Mouse (Mus musculus): ENCODE measurements at regions not wholly inside any gene's neighbourhood (a gene's known extent, or its start where the extent isn't known, plus 50 kb on each side); places are given as distances from the start of the nearest gene placed in this dataset.

GRCm38 (mm10) chr11:20916473-20916911 lies 85.6 kb upstream of the Lgalsl start:
- in situ Hi-C loops (cut with MboI; ENCODE audit: low pct_unique_long_range_greater_than_20kb in 1 of 2, low sequenced_read_pairs in 2 of 2, unreplicated experiment in 1 of 2), result loop anchor here (5.0 to 25.0 kb wide), 5 partner anchors 122 to 654 kb away; no protein-coding TSS in a partner anchor

- in situ Hi-C loops (cut with MboI; ENCODE audit: low pct_unique_long_range_greater_than_20kb in 1 of 2, low sequenced_read_pairs in 2 of 2, unreplicated experiment in 1 of 2), result loop anchor here (5.0 to 25.0 kb wide), 5 partner anchors 122 to 655 kb away; no protein-coding TSS in a partner anchor
Observed at GRCm38 (mm10) chr11:20916961-20917360, 86.1 kb upstream of the Lgalsl start.

DNA sequence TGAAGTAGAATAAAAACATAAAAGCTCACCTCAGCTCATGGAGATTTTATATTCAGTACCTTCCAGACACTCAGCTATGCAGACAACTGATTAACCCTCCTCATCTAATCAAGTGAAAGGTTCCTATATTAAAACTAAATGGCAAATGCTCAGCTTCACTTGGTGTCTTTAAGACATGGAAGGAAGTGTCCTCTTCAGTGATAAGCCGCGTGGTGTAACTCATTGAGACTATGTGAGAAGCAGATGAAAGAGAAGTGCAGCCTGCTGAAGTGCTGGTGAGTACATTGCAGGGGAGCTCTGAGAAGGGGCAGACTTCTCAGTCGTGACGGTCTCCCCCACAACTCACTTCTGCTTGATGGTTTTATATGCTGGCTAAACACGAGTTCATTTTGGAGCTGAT lies 86.6 kb upstream of the Lgalsl start:
- in situ Hi-C loops (cut with MboI; ENCODE audit: low pct_unique_long_range_greater_than_20kb in 1 of 2, low sequenced_read_pairs in 2 of 2, unreplicated experiment in 1 of 2), result loop anchor here (5.0 to 25.0 kb wide), 5 partner anchors 123 to 655 kb away; no protein-coding TSS in a partner anchor

GRCm38 (mm10) chr11:20923115-20923514 lies 92.3 kb upstream of the Lgalsl start:
- in situ Hi-C loops (cut with MboI; ENCODE audit: low pct_unique_long_range_greater_than_20kb in 1 of 2, low sequenced_read_pairs in 2 of 2, unreplicated experiment in 1 of 2), result loop anchor here in 1 of 2 experiments (25.0 kb wide), 1 partner anchor 661 kb away; no protein-coding TSS in a partner anchor

DNA sequence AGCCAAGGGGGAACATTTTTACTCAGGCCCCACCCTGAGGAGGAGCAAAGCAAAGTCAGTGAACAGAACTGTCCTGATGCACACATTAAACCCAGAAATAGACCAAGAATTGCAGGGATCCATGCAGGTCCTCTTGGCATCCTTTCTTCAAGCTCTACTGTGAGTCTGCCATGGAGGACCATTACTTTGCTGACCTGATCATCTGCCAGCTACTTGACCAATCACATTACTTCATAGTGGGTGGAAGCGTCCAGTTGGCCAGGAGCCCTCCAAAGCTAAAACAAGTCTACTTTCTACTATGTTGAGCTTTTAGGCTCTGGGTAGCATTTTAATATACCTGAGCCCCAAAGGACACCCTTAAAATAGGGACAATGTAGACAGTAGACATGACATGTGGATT lies 98.6 kb upstream of the Lgalsl start:
- in situ Hi-C loops (cut with MboI; ENCODE audit: low pct_unique_long_range_greater_than_20kb in 1 of 2, low sequenced_read_pairs in 2 of 2, unreplicated experiment in 1 of 2), result no loop called here

GRCm38 (mm10) chr11:20930045-20930444 lies 99.2 kb upstream of the Lgalsl start:
- in situ Hi-C loops (cut with MboI; ENCODE audit: low pct_unique_long_range_greater_than_20kb in 1 of 2, low sequenced_read_pairs in 2 of 2, unreplicated experiment in 1 of 2), result no loop called here

DNA sequence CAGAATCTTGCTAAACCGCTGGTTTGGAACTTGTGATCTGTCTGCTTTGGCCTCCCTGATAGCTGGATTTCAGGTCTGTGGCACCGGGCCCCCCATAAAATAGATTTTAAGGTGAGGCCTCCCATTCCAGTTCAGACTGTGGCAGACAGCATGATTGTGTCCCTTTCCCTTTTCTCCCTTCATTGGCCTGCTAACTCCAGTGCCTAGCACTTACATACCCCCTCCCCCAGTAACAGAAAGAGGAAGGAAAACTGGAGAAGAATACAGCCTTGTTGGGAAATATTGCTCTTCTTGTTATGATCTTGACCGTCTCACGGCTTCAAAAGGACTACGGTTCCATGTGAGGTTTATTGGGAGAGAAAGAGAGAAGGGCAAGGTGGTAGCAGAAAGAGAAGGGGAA lies 99.7 kb upstream of the Lgalsl start:
- in situ Hi-C loops (cut with MboI; ENCODE audit: low pct_unique_long_range_greater_than_20kb in 1 of 2, low sequenced_read_pairs in 2 of 2, unreplicated experiment in 1 of 2), result no loop called here

DNA sequence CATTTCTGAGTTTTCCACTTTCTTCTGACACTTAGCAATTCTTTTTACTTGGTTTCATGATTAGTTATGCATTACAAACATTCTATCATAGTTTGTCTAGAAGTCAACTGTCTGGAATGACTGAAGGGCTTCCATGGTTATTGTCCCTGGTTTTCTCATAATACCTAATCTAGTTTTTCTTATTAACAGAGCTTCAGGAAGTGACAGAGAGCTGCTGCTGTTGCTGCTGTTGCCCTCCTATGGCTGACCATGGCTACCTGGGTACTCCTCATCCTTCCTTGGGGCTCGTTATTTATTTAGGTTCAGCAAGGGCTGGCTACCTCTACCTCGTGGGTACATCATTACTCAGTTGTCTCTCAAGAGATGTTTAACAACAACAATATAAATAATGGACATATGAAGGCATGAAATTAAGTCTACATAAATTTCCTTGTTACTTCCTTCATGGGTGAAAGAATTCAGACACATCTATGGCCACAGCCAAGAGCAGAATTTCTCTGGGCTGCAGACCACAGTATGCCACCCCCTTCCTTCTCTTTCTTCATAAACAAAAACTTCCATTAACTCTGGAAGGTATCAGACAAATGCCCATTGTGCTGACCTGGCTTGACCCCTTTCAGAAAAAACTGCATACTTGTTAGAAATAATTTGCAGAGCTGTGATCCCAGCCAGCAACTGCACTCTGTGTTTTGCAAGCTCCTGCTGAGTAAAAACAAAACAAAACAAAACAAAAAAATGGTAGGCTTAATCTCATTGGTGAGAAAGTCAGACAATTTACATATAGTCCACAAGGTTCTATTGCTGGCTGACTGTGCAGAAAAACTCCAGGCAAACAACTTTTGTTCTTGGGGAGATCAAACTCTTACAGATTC lies 103.6 kb upstream of the Lgalsl start:
- in situ Hi-C loops (cut with MboI; ENCODE audit: low pct_unique_long_range_greater_than_20kb in 1 of 2, low sequenced_read_pairs in 2 of 2, unreplicated experiment in 1 of 2), result no loop called here

- in situ Hi-C loops (cut with MboI; ENCODE audit: low pct_unique_long_range_greater_than_20kb in 1 of 2, low sequenced_read_pairs in 2 of 2, unreplicated experiment in 1 of 2), result no loop called here
Observed at GRCm38 (mm10) chr11:20935063-20935370, 104.2 kb upstream of the Lgalsl start.

DNA sequence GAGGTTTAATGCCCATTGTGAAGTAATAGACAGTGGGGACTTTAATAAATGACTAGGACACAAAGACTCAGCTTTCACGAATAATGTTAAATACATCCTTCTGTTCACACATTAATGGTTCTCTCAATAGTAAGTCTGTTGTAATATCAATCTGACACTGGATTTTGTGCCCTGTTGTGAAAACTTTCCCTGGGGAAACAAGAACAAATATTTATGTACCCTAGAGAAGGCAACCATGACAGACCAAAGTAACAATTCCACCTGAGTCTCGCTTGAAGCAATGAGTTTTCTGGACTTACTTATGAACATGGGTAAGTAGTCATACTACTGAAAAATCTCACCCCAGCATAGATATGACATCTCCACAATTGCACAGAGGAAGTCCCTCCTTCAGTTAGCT lies 105.1 kb upstream of the Lgalsl start:
- in situ Hi-C loops (cut with MboI; ENCODE audit: low pct_unique_long_range_greater_than_20kb in 1 of 2, low sequenced_read_pairs in 2 of 2, unreplicated experiment in 1 of 2), result no loop called here

DNA sequence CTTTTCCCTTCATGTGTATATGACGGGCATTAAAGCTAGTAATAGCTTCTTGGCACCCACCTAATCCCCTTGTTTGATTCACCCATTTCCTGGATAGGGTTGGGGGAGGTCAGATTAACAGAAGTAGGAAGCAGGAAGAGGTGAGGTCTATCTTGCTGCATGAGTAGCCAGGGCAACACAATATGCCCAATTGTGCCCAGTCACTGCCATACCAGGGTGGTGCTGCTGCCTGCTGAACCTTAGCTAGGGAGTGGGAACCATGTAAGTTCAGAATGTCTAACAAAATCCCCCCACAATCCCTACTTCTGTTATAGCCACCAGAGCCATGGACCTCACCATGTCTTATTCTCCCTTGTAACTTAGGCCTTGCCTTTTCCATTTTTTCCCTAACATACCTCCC lies 106.1 kb upstream of the Lgalsl start:
- in situ Hi-C loops (cut with MboI; ENCODE audit: low pct_unique_long_range_greater_than_20kb in 1 of 2, low sequenced_read_pairs in 2 of 2, unreplicated experiment in 1 of 2), result no loop called here

DNA sequence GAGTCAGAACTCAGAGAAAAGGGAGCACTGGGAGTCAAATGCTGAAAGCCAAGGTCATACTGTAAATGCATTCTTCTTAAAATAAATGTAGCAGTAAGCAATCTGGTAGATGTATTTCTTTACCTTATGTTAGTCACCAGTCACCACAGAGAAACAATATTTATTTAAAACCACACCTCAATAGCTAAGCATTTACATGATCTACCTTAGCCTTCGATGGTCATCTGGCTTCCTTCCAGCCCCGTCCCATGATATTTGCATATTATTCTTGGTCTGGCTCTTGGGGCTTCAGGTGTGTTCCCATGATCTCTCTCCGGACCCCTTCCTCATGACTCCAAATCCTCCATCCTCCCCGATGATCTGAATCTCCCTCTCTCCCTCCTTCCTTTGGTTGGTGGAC lies 107.1 kb upstream of the Lgalsl start:
- in situ Hi-C loops (cut with MboI; ENCODE audit: low pct_unique_long_range_greater_than_20kb in 1 of 2, low sequenced_read_pairs in 2 of 2, unreplicated experiment in 1 of 2), result no loop called here

DNA sequence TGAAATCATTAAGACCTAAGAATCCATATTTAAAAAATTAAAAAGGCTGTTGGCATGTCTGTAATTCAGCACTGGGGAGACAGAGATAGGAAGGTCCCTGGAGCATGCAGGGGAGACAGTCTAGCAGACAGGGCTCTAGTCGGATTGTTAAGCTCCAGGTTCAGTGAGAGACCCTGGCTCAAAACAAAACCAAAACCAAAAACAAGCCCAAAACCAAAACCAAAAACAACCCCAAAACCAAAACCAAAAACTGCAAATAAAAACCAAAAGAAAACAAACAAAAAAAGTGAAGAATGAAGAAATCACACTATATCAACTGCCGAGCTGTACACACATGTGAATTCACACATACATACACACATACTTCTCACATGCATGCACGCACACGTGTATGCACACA lies 108.8 kb upstream of the Lgalsl start:
- in situ Hi-C loops (cut with MboI; ENCODE audit: low pct_unique_long_range_greater_than_20kb in 1 of 2, low sequenced_read_pairs in 2 of 2, unreplicated experiment in 1 of 2), result no loop called here

DNA sequence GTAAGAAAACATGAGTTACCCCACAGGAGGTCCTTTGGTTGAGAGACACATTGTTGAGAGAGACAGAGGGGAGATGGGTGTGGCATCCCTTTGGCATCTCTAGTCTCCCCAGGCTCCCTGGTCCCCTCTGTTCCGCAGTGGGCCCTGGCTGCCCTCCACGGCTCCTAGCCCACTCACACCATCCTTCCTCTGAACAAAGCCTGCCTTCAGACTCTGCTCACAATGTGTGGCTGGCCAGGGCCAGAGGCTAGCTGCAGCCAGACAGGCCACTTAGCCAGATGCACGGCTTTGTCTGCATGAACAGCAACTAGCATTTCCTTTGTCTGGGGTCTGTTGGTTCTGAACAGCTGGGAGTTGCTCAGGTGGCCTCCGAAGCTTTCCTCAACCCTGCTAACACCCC lies 110.7 kb upstream of the Lgalsl start:
- in situ Hi-C loops (cut with MboI; ENCODE audit: low pct_unique_long_range_greater_than_20kb in 1 of 2, low sequenced_read_pairs in 2 of 2, unreplicated experiment in 1 of 2), result no loop called here

DNA sequence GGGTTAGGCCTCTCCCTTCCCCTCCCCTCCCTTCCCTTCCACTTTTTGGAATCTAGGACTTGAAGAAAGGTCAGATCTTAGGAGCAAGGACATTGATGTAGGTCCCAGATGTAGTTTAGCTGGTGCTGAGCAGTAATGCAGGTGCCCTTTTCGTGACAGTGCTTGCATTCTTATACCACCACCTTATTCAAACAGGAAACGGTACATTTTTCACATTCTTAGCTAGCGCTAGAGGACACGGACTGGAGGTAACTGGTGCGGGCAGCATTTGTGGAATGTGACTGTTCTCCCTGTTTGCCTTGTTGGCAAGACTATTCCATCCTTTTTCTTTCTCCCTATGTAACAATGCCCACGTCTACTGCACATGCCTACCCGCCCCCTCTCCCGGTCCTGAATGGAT lies 124.7 kb upstream of the Lgalsl start:
- in situ Hi-C loops (cut with MboI; ENCODE audit: low pct_unique_long_range_greater_than_20kb in 1 of 2, low sequenced_read_pairs in 2 of 2, unreplicated experiment in 1 of 2), result no loop called here

DNA sequence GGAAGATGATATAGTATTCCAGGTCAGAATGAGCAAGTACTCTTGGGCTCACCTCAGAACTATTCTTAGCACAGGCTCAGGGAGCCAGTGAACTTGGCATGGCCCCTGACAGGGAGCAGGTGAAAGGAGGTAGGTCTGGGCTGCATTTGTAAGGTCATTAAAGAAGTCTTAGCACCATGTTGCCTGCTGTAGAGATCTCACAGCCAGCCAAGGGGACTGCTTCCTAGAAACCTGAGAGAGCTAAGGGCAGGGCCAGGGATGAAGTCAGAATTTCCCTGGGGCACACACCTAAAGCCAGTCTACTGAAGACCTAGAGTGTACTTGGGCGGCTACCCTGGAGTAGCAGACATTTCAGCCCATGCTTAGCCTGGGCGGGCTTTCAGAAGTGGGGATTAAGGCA lies 126.9 kb upstream of the Lgalsl start:
- in situ Hi-C loops (cut with MboI; ENCODE audit: low pct_unique_long_range_greater_than_20kb in 1 of 2, low sequenced_read_pairs in 2 of 2, unreplicated experiment in 1 of 2), result no loop called here

DNA sequence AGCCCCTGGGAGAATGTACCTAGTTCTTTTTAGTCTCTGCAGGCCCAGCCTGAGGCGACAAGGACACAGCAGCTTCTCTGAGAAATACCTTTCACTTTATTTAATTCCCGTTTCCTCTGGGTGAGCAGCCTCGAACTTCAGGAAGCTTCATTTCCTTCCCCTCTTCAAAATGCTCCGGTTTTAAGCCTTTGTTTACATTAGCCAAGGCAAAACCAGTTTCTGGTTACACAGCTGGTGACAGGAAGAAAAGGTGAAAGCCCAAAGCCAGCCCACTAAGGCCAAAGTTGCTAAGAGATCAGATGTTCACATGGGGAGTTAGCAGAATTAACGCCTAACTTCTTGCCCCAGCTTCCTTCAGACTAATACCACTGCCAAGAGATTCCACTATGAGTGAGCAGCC lies 127.4 kb upstream of the Lgalsl start:
- in situ Hi-C loops (cut with MboI; ENCODE audit: low pct_unique_long_range_greater_than_20kb in 1 of 2, low sequenced_read_pairs in 2 of 2, unreplicated experiment in 1 of 2), result no loop called here

GRCm38 (mm10) chr11:20960066-20960465 lies 129.2 kb upstream of the Lgalsl start:
- in situ Hi-C loops (cut with MboI; ENCODE audit: low pct_unique_long_range_greater_than_20kb in 1 of 2, low sequenced_read_pairs in 2 of 2, unreplicated experiment in 1 of 2), result no loop called here

DNA sequence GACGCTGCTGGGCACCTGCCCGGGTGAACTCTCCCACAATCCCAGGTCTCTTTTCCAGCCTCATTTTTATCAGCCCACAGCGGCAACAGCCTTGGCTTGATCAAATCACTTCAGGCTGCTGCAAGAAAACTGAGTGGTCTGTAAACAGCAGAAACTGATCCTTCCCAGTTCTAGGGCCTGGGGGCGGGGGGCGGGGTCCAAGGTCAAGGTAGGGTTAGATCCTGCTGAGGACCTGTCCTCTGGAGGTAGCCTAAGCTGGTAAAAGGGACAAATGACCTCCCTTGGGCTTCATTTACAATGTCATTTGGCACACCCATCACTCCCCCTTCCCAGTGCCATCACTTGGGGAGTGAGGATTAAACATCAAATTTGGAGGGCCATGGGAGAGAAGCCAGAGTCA lies 129.9 kb upstream of the Lgalsl start:
- in situ Hi-C loops (cut with MboI; ENCODE audit: low pct_unique_long_range_greater_than_20kb in 1 of 2, low sequenced_read_pairs in 2 of 2, unreplicated experiment in 1 of 2), result no loop called here

DNA sequence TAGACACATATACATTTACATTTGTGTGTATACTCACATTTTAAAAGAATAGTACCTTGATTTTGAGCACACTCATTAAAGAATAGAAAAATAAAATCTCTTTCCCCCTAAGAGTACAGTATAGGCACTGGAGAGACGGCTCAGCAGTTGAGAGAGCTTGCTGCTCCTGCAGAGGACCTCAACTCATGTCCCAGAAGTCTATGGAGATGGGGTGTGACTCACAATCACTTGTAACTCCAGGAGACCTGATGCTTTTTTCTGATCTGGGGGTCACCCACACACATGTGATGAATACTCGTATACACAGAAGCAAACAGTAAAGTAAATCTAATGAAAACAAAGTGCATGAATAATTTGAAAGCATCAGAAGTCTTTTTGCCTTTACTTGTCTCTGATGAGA lies 129.5 kb upstream of the Peli1 start:
- in situ Hi-C loops (cut with MboI; ENCODE audit: low pct_unique_long_range_greater_than_20kb in 1 of 2, low sequenced_read_pairs in 2 of 2, unreplicated experiment in 1 of 2), result no loop called here
